Mouse (Mus musculus) kidney, adult 18-20 months (tissue): Measurements from ENCODE around the gene Ttc13.
A peak's percentile ranks its signal among the peaks of the same experiment; 100 is the strongest.

ENCODE experiments used
- DNase-seq: peaks from one replicate; pipeline ENCODE4 v3.0.0; 2021

The Ttc13 gene

DNA sequence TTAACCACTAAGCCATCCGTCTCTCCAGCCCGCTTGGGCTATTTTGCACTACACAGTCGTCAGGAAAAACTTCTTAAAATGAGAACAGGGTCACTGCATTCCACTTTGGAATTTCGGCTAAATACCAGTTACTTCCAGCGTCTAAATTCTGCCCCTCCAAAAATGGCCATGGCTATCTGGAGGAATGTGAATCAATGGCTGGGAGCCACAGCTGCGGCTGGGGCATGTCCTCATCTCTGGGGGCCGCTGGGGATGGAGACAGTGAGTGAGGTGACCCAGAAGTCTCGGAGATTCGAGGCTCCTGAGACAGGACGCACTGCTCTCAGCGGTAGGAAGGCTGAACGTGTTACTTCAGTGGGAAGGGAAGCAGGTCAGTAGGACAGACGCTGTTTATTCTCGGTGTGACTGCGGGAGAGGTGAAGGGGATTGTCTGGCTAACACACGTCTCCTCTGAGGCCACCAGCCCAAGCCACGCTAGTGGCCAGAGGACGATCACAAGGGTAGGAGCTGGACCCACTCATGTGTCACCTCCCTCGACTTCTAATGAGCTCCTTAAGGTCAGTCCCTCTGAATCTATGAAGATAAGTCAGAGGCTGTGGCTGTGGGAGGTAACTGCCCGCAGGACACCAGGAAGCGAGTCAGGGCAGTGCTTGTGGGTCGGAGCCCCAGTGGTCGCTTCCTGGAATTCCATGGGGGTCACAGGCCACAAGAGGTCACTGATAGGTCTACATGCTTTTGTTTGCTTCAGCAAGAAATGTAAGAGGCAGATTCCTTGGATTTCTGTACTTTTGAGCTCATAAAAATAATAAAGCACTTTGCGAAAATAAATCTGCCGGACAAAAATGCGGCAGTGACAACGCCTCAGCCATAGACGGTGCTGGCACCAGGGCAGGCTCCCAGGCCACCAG lies 68.0 kb downstream of the Ttc13 start:
- DNase-seq, result peak; percentile 26

DNA sequence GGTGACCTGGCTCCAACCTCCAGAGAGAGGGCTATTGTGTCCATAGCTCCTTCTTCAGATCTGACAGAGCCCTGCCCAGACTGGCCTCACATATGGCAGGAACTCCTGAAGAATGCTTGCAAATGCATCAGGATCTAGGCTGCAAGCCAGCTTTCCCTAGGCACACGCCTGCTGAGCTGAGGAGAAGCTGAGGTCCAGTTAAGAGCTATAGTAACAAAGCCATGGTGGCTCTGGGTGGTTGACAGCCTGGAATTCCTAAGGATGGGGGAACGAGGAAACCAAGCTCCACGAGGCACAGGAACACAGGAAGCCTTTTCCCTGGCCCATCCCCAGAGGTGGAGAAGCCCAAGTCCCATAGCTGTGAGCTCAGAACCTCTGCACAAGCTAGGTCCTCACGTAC lies 69.2 kb downstream of the Ttc13 start:
- DNase-seq, result no peak

DNA sequence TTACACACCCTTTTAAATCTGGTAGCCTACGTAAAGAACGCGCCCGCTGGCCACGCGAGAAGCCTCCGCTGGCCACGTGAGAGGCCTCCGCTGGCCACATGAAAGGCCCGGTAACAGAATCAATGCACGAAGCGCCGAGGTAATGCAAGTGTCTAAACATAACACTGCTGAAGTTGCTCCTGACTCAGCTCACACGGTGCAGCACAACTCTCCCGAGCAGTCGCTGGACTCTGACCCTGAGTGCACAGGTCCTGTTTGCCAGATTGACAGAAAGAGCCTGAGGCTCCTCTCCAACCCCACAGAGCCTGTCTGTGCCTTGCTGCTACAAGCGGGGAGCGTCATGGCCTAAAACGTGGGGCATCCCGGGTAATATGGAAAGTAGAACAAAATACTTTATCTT lies 70.0 kb downstream of the Ttc13 start:
- peak; percentile 74 for DNase-seq

DNA sequence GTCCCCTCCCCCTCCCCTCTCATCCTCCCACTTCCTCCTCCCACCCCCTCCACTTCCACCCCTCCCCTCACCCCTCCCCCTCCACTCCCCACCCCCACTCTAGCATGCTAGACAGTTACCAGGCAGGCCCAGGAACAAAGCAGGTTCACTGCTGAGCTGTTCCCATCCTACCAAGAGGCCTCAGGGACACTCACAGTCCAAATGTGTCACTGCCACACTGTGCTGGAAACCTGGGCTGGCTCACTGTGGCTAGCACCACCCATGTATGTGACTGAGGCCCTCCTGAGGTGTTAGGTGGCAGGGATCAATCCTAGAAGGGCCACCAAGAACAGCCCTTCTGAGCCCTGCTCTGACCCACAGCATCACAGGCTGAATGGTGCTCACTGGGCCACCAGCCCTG lies 73.5 kb downstream of the Ttc13 start:
- DNase-seq, result no peak

DNA sequence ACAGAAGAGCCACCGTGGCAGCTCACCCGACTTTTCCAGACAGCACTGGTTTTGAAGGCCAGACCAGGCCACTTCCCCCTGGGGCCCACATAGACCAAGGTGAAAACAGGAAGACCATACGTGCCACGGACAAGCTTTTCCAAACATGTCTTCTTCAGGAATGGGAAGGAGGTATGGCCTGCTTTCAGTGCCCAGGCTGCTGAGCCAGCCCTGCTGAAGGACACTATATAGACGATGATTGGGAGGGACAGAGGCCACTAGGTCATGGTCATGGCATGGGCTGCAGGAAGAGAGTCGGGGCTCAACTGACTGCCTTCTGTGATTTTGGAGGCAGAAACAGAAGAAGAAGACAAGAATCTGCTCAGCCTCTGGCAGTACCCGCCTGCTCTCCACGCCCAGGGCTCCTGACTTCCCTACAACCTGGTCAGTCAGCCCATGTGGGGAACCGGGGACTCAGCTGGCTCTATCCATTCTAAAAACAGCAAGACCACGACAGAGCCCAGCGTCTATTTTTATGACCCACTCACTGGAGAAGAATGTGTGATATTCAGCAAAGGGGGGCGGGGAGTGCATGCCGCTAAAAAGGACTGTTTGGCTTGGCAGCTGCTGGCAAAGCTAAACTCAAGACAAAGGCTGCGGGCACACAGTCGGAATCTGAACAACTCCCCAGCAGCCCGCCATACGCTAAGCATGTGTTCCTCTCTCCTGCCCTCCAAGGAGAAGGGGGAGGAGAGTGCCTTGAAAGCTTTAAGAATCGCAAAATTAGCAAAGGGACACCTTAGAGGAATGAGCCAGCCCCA lies 78.0 kb downstream of the Ttc13 start:
- peak; percentile 45 for DNase-seq

DNA sequence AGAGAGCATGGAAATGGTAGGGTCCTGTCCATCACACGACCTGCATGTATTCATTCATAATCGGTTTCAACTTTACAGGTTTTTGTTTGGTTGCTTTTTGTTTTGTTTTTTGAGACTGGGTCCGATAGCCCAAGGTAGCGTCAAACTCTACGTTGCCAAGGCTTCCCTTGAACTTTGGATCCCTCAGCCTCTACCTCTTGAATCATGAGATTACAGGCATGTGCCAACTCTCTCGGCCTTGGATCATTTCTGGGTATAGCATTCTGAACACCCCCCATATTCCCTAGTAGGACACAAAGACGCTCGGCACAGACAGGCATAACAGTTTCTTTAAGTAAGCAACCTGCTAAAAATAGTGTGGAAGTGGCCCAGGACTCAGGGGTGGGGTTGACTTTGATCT lies 80.2 kb downstream of the Ttc13 start:
- no peak for DNase-seq

DNA sequence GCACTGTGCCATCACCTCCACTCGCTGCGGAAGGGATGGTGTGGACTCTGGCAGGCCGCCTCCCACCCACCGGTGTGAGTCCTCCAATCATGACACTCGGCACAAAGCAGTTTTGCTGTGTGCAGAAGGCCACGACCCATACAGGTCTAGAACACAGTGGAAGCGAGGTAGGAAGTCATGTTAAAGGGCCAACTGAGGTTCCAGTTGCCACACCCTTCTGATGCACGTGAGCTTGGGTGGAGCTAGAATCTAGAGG lies 86.6 kb downstream of the Ttc13 start:
- DNase-seq, result no peak

DNA sequence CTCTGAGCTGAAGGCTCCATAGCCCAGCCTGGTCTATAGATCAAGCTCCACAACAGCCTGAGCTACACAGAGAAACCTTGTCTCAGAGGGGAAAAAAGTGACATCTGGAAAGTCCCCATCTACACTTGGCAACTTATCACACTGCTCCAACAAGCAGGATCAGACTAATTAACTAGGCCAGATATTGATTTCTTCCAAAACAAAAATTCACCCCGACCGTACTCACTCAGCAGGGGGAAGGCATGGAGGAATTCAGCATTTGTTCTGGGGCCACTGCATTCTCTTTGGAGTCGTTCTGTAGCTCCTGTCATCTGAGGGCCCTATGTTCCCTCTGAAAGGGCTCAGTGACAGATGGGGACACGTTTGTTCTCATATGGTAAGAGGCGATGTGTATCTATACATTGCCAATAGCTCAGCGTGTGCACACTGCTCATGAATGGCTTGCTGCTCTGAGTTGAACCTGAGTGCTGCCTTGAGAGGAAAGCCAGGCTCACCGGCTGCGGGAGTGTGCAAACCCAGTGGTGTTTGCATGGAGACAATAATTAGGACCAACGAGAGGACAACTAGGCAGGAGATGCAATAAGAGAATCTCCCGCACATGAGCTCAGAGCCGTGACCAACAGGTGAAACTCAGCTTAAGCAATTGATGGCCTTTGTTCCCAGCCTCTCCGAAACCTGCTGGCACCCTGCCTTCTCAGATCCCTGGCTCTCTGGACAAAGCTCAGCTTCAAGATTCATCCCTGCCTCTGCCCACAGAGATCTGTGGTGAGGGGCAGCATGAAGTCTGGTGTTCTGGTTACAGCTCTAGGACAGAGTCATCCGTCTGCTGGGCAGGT lies 87.2 kb downstream of the Ttc13 start:
- peak; percentile 38 for DNase-seq

DNA sequence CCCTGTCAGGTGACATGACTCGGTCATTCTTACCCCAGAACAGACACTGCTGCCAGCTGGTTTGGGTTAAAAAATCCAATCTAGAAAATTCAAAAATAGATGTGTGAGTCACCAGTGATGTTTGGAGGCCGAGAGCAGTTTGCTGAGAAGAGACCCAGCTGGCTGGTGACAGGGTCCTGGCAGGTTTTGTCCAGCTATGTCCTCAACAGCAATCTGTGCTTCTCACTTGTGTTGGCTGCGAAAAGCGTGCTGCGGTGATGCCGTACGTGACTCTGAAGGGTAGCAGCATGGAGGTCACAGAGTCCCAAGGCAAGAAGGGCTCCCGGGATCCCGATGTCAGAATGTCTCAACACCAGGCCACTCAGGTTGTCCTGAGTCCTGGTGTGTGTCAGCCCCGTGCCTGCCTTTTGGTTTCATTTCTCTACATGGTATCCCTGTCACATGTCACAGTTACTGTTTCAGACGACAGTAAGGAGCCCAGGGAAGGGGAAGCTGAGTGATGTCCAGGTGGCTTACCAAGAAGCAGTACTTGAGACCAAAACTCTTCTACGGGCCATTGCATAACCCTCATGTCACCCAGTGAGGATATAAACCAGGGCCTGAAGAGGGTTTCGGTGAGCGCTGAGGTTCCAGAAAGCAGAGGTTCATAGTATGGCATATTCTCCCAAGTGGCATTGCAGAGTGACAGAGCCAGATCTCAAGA lies 88.6 kb downstream of the Ttc13 start:
- peak; percentile 40 for DNase-seq

DNA sequence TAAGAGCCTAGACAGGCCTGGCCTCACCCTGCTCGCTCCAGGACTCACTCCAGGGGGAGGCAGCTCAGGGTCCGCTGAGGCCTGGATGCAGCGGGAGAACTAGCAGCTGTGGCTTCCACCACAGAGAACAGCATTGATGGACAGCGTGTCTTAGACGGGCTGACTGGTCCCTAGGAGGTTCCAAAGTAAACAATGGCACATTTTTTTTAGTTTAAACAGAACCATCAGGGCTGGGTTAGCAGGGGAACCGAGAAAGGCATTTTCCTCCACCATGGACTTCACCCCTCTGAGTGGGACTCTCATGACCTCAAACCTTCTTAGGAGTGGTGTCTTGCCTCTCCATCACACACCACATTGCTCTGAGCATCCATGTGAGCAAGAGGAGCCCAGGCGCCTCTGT lies 89.8 kb downstream of the Ttc13 start:
- no peak for DNase-seq

DNA sequence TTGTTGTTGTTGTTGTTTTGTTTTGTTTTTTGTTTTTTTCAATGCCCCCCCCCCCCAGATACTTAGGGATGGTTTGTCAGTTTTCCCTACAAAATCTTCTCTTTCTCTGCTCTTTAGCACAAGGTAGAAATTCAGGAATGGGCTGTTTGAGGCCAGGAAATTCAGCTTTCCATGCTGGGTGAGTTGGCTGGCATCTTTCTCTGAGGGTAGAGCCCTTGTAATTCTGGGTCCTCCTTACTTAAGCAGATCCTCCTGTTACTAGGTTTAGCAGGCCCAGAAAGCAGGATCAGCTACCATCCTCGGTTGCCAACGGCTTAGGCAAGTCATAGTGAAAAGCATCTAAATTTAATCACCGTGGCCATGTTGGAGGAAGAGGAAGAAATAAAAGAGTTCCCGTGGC lies 90.9 kb downstream of the Ttc13 start:
- DNase-seq, result no peak

DNA sequence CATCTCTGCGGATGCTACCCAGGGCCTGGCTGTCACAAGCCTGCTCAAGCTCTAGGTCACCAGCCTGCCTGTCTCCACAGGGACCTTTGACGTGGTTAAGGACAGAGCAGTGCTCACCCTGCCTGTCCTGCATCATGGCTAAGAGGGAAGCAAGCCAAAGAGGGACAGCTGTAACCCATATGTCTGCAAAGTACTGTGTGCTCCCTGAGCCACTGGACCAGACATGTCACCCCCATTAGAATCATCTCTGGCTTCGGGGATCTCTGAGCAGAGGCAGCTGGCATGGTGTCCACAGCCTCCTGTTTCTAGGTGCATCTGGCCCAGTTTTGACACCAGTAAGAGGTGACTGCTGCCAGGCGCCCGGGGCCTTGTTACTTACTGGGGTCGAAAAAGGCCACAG lies 91.3 kb downstream of the Ttc13 start:
- no peak for DNase-seq

DNA sequence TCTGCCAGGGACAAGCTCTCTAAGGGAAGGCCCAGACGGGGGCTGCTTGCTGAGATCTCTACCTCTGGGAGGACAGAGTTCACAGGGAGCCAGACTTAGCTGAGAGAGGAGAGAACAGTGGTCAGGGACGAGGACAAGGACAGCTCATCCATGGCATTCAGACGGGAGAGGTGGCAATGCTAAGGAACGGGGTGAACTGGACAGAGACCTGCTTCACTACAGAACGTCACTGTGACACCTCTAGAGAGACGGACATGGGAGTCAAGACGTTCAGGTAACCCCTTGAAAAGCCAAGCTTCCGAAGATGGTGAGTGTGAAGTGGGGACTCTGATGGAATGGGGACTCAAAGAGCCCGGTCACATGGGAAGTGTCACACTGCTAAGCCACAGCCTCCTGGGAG lies 95.5 kb downstream of the Ttc13 start:
- DNase-seq, result no peak
